Mouse (Mus musculus) retina, embryonic 14.5 days (tissue): ENCODE results near the gene Nup107.

Experiments
- DNase-seq: peaks from one replicate; pipeline ENCODE4 v3.0.0-alpha.2; 2015; ENCODE audit warnings: low spot score

The Nup107 gene

DNA sequence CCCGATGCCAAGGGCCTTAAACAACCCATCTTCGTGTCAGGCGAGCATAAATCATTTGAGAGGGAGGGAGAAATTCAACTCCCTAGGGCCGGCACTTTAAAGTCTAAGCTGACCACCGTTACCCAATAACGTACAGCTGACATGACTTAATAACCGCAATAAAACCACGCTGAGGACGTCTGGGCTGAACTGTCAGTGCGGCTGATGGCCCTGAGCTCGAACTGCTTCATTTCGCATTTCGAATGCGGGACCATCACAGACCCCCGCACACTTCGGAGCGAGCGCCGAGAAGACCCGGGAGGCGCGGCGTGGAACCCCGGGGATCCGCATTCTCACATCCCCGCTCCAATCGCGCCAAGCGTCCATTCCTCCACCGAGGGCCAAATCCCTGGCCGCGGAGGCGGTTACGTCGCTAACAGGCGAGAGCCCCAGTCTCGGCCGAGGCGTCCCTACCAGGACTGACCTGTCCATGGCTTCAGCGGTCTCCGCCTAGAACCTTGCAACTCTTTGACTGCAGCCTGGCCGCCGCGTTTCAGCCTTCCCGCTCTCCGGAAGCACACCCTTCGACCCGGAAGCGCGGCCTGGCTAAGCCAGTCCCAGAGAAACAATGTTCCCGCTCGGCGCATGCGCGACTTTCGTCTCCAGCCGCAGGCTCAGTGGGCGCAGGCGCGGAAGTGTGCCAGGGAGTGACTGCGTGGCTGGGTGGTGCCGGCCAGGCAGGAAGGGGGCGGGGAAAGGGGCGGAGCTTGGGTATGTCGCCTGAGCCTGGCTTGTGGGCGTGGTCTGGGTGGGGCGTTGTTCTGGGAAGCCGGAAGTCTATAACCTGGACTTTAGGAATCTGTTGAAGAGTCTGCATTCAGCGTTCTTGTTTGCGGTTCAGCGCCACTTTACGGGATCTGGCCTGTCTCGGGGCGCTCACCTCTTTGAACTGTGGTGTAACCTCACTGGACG, at the start of gene Nup107:
Gene Nup107 (minus strand): TSS at position 565 of the 951 bp plus-strand sequence.
- DNase-seq, result peak; percentile 100

DNA sequence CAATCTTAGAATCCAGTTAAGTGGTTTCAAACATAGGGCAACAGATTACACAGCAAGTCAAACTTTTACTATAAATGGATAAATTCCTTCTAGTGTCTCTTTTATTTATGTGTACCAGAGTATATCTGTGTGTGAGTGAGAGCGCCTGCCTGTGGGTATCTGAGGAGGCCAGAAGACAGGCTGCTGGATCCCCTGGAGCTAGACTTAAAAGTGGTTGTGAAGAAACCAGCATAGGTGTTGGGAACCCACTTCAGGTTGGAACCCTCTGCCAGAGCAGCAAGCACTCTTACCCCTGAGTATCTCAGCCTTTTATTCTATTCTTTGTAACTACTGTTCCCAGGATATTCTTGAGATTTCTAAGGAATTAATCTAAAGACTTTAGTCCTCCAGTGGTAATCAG, 49.3 kb upstream of the Nup107 start:
- no peak for DNase-seq

DNA sequence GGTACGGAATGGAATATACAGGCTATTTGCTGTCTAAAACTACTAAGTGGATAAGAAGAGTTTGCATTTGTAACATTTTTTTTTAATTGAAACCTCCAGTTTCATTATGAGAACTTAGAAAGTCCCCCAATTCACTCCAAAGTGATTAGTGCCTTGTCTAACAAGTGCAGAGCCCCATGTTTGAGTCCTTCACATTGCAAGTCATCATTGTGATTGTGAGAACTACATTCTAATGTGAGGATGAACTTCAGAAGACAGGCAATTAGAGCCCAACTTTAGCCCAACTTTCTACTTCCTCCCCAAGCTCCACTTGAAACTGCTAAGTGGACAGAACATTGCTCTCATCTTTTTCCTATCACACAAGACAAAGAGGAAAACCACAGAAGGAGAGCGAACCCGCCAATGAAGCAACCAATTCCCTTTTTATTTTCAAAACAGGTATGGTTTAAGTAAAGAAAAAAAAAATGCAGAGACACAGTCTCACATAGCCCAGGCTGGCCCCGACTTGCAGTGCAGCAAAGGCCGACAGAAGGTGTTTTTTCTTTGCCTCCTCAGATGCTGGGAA, 48.0 kb upstream of the Nup107 start:
- DNase-seq, result no peak

DNA sequence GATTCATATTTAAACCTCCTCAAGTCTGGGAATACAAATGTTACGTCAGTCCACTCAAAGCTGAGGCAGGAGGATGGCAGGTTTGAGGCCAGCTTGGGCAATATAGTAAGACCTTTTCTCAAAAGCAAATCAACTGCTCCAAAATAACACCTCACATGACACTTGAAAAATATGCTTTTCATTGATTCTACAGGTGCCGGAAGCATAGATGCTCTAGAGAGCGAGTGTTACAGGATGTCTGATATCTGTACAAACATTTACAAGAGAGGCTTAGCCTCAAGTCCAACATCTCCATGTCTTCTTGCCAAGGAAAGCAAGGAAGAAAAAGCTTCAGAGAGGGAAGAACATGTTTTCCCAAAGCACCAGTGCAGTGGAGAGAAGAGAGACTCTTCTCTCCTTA, 47.2 kb upstream of the Nup107 start:
- no peak for DNase-seq

DNA sequence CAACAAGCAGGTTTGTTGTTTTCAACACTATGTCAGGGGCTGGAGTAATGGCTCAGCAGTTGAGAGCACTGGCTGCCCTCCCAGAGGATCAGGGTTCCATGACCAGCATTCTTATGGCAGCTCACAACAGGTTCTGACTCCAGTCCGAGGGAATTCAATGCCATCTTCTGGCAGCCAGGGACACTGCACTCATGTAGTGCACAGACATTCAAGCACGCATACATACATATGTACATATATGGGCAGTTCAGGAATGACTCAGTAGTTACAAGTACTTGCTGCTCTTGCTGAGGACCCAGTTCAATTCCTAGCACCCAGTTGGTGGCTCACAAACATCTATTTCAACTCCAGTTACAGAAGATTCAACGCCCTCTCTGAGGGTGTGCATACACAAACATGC, 46.4 kb upstream of the Nup107 start:
- DNase-seq, result no peak

DNA sequence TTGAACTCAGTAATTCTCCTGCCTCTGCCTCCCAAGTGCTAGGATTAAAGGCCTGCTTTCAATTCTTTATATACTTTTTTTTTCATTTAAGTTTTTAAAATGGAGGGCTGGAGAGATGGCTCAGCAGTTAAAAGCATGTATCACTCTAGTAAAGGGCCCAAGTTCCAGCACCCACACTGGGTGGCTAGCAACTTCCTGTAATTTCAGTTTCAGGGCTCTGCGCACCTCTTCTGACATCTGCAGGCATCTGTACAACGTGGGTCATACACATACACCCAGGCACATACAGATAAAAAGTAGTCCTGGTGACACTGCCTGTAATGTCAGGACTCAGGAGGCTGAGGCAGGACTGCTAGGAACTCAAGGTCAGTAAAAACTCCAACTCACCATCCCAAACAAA, 43.8 kb upstream of the Nup107 start:
- no peak for DNase-seq

DNA sequence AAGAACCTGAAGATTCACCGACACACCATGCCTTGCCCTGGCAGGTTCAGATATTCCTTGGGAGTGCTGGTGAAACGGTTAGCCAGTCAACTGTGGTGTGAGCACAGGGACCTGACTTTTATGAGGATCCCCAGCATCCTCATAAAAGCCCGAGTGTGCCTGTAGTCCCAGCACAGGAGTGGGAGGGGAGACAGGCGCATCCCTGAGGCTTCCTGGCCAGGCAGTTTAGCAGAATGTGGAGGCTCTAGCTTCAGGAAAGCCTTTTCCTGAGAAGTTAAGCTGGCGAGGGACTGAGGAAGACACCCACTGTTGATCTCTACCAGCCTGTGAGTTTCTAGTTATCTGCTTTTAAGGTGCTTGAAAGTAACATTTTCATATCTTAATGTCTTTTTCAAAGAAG, 42.9 kb upstream of the Nup107 start:
- no peak for DNase-seq

DNA sequence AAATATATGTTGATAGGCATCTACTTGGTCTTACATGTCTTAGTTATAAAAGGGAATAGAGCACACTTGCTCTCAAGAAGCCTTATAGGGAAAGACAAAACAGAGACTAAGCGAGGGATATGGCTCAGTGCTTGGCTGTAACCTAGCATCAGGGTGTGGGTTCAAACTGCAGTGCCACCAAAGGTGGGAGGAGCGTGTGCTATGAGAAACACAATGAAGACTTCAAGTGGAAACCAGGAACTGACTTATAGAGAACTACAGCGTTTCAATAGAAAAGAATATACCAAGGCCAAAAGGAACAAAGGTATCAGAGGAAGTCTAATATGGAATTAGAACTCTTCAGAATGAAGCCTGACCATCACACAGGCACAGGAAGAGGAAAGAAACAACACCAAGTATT, 38.3 kb upstream of the Nup107 start:
- DNase-seq, result no peak

DNA sequence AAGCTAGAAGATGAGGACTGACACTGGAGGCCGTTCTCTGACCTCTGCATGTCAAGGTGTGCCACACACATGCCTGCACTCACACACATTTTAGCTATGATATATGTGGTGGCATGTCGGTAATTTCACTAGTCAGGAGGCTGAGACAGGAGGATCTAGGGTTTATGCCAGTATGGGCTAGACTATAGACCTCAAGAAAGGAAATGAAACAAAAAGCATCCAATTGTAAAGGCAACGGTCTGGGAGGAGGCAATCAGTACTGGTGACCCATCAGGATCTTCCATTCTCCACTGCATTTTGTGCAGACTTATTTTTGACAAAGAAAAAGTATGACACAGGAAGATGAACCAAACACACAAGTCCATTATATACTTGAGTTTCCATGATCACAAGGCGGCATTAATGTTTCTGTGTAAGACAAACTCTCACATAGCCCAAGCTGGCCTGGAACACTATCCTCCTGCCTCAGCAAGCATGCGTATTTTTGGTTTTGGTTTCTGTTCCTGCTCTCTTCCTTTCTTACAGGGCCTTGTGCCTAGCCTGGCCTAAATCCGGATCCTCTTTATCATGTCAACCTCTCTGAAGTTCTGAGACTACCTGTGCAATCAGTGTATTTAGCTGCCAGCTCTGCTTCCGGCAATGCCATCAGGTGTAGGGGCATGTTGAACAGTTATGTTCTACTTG, 37.1 kb upstream of the Nup107 start:
- DNase-seq, result no peak

DNA sequence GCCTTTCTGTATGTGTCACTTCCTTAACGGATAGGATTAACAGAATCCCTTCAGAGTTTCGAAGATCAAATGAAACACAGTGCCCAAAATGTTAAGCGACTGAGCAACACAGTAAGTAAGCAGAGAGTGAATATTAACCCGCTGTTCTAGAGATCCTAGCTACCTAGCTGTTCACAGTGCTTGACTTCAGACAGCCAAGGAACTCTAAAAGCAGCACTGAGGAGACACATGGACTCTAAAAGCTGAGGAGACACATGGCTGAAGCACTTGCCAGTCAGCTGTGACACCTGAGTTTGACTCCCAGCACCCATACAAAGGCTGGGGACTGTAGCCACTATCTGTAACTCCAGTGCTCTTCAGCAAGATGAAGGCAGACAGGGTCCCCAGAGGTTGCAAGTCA, 36.5 kb upstream of the Nup107 start:
- DNase-seq, result no peak

DNA sequence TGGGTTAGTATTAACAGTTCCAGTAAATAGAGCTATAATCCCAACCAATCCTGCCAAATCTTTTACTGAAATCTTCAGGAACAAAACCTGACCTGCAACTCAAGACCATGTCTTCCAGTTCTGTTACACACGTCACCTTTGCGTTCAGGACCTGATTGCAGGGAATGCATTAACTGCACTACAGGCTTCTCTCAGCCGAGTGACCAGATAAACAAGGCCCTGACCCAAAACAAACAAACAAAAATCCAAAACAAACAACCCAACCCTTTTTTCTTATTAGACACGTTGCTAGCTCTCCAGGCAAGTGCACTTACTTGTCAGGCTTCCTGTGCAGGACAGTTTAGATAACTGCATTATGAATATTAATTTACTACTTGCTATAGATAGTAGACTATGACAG, 36.0 kb upstream of the Nup107 start:
- no peak for DNase-seq

DNA sequence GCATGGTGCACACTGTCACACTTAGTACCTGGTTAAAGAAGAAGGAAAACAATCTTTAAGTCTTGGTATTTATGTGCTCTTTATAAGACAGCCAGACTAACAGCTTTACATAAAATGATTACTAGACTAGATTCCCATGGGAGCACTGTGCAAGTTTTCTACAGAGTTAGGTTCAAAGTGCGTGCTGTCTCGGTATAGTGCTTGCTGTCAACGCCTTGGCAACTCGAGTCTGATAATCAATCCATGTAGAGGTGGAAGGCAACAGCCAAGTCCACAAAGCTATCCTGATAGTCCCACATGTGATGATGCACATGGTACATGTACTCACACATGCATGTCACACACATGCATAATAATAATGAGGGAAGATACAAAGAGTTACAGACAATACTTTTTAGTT, 32.1 kb upstream of the Nup107 start:
- no peak for DNase-seq

DNA sequence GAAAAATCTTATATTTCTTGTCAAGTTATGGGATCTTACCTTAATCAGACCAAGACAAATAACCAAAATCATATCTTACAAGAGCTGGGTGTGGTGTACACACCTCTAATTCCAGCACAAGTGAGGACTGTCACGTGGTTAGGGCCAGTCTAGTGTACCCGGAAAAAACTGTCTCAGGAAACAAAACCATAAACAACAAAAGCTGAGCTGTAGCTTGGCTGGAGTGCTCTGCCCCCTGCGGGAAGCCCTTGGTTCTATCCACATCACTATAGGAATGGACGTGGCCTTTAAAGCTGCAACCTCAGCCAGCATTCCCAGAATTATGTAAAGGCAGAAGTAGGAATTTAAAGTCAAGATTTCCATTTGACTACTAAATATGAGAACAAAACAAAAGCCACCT, 31.6 kb upstream of the Nup107 start:
- no peak for DNase-seq

DNA sequence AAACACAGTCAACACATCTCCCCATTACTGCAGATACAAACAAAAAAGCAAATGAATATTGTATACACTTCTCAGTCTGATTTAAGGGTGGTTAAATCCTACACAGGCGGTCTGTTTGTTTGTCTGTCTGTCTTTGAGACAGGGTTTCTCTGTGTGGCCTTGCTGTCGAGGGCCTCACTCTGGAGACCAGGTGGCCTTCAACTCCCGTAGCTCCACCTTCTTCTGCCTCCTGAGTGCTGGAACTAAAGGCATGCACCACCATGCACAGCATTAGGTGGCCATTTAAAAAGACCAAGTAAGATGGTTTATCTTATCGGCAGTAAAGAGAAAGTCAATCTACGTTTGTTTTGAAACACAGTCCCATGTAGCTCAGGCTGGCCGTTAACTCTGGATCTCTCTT, 30.8 kb upstream of the Nup107 start:
- no peak for DNase-seq

DNA sequence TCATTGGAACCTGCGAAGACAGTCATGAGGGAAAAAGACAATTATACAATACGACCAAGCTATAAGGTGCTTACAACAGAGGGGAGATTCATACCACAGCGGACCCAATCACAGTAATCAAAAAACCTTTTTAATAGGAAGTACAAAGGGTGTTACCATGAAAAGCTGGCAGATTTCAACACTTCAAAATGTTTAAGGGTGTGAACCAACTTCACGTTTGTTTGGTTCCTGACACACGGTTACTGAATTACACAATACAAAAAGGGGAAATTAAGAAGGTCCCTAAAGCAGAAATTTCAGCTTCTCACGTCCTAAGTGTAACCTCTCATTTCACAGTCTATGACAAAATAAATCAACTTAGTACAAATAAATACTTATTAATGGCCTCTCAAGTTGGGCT, 26.1 kb upstream of the Nup107 start:
- no peak for DNase-seq

DNA sequence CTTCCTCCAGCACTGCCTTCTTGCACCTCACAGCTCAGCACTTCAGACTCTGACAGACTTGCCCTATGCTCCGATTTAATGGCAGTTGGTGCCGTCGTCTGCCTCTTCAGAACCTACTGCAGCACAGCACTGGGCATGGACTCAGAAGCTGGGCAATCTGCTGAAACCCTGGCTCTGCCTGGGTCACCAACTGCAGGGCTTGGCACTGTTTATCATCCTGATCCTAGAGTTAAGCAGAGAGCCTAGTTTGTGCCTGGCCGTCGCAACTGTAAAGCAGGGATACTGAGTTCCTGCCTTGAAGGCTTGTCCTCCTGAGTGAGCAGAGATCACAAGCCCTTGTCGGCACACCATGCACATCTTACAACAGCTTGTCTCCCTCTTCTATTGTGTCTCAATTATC, 24.2 kb upstream of the Nup107 start:
- no peak for DNase-seq

DNA sequence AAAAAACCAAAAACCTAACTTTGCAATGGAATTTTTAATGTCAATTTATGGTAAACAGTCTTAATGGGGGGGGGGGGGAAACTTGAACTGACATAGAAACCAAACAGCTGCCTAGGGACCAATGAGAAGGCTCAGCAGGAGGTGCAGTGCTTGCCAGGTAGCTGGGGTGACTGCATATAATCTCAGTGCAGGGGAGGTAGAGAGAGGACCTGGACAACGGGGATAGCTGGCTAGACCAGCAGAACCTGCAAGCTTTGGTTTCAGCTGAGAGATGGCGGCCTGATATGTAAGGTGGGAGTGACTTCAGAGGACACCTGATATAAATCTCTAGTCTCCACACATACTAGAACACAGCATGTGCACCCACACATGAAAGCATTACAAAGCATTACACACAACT, 20.0 kb upstream of the Nup107 start:
- no peak for DNase-seq

DNA sequence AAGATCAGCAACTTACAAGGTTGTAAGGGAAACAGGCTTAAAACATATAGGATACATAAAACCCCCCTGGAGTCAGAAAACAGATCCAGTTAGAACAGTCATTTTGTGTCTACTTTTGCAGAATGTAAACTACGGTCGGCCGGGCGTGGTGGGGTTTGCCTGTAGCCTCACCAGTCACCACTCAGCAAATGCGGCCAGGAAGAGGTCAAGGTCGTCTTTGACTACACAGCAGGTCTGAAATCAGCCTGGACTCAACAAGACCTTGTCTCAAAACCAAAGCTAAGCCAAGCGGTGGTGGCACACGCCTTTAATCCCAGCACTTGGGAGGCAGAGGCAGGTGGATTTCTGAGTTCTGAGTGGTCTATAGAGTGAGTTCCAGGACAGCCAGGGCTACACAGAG, 19.1 kb upstream of the Nup107 start:
- no peak for DNase-seq

DNA sequence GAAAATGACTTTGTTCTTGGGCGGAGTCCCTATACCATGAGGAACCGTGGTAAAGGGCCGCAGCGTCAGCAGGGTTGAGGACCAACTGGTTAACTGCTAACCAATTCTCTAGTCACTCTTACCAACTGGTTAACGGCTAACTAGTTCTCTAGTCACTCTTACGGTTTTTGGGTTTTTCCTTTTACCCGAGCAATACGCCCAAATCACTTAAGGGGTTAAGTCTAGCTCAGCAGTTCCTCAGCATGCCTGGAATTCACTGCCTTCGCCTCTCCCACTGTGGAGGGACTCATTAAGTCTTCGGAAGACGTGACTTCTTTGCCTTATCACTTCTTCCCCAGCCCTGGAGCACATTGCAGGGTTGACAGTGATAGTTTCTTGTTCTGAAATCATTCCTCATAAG, 18.0 kb upstream of the Nup107 start:
- DNase-seq, result no peak

DNA sequence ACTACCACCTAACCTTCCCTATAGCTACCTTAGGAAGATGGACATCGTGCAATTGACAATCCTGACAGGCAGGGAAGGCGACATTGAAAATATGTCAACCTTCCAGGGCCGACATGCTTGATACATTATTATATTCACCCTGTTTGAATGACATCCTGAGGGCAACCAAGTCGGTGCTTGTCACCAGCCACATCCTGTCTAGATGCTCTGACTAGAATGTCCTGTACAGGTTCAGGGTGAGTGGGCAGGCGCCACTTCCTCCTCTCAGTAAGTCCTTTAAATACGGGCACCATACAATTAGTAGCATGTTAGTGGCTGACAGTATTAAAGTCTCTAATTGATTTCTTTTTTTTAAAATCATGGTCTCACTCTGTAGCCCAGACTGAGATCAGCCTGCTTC, 15.6 kb upstream of the Nup107 start:
- DNase-seq, result no peak

DNA sequence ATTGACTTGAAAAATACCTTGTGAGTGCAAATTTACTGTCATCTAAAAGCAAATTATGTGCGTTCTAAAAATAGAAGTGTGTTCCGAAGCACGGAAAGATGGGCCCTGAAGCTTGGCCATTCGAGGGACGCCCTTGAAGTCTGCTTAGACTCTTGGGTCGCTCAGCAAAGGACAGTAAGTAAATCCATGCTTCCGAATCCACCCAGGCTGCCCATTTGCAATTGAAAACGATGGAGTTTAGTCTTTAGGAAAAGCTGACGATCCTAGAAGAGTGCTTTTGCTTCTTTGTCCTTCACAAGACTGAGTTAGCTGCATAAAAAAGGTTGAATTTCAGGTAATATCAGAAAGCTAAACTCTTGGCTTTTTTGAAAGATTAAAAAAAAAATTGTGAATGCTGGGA, 13.4 kb upstream of the Nup107 start:
- DNase-seq, result no peak

DNA sequence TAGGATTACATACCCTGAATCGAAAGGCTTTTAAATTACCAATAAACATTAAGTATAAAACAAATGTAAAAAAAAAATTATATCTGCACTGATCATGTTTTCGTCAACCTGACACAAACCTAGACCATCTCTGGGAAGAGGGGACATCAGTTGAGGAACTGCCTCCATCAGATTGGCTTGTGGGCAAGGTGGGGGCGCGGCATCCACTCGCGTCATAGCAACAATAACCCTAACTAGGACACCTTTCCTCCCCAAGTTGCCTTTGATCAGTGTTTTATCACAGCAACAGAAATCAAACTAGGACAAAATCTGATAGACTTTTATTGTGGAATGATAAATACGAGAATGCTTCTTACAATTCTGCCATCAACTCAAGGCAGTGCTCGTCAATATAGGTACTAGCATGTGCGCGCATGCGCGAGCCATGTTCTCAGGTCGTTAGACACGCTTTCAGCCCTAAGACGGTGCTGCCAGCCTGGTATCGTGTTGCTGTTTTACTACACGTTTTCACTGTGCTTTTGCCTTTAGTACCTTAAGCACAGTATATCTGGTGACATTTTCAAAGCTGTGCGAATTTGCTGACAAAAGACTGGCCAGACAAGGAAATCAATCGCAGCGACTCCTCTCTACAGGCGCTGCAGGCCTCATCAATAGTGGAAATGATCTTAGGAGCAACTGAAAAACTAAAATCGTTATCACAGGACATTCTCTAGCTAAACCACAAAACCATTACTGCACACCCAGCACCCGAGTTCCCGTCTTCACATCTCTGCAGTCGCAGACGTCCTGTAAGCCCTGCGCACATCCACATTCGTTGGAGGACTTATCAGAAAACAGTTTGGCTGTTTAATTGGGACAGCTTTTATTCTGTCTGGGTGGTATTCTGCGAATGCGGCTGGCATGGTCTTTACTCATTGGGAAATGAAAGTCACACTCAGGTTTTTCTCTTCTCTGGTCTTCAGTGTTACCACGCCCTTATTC, 11.7 kb upstream of the Nup107 start:
- no peak for DNase-seq
